Mouse (Mus musculus) c-Kit-positive CD71-positive TER-119-positive erythroid progenitor cells, embryonic 14.5 days (primary cell): ENCODE data around the gene Shisal1.

Experiments
- DNase-seq: peaks from one replicate; pipeline ENCODE4 v3.0.0-alpha.2; 2013; ENCODE audit warnings: low spot score

The Shisal1 gene

DNA sequence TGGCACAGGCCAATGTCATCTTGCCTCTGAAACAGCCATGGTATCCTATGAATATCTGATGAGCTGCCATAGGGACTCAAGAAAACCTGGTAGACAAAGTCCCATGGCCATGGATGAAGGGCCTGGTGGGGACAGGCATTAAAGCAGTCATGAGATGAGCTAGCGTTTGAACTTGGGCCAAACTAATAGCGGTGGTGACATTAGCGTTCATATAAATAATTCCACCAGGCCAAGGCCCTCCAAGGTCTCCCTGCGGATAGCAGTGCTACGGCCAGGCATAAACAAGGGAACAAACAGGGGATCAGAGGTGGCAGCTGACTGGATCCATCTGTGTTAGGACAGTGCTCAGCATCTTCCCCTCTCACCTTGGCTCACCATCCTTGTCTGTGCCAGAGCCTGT, 21.2 kb downstream of the Shisal1 start:
- DNase-seq: no peak

DNA sequence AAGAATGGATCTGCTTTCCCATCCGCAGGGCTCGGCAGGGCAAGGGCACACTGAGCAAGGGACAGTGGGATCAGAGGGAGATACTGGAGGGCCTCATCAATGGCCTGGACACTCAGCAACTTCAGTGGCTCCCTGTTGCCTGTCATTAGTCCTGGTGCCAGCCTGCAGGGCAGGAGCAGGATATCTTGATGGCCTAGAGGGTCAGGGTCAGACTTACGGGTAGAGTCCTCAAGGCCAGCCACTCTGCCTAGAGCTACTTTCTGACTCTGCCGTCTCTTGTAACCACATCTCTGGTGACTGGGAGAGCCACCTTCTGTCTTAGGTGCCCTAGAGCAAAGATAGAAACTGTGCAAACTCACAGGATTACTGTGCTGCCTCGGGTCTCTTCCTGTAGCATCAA, 23.1 kb downstream of the Shisal1 start:
- DNase-seq: no peak

DNA sequence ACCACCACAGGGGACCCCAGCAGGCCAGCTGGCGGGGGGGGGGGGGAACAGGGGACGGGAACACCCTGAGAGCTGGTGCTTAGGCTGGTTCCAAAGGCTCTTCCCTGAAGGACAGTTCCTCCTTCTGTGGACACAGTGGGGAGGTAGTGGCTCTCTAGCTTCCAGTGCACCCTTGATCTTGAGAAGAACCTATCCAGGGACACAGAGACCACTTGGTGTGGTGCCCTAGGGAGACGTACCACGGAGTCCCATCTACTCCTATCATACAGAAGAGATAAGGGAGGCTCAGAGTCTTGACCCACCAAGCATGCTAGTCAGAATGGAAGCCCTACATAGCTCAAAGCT, 28.7 kb downstream of the Shisal1 start:
- no peak for DNase-seq

DNA sequence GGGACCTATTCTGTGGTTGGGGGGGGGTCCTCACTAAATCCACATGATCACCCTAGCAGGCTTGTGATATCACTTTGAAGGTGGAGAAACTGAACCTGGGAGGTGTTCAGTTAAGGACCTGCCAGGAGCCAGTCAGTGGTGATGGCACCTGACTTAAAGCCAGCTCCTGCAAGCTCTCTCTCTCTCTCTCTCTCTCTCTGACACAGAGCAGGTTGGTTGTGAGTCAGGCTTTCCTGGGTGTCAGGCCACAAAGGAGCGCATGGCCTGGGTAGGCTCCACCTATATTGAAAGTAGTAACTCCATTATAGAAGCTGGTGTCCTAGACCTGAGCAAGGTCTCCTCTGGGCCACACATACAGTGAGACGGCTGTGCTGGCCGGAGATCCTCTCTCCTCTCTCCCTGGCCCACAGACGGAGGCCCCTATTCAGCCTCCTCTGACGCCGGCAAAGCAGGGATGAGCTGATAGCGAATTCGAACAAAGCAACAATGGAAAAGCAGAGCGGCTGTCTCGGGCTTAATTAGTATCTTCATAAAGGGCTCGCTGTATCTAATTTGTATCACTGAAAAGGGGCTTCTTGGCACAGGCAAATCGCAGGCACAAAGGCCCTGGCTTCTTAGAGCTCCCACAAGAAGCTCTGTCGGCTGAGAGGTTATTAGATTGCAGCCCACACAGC, 29.2 kb downstream of the Shisal1 start:
- DNase-seq: no peak

DNA sequence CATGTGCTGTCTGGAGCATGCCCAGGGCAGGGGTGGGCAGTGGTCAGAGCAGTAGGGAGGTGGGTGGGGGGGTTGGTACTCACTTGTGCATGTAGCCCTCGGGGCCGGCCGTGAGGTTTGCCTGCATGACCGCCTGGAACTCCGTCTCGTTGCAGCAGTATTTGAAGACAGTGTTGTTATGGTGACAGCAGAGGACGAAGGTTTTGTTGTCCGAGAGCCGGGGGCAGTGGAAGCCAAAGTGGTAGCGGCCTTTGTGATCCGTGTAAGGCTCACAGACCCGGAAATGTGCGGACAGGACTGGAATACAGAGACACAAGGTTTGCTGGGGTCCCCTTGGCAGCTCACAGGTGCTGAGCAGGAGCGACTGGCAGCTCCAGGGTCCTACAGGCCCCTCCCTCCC, 29.9 kb downstream of the Shisal1 start:
- DNase-seq: no peak

DNA sequence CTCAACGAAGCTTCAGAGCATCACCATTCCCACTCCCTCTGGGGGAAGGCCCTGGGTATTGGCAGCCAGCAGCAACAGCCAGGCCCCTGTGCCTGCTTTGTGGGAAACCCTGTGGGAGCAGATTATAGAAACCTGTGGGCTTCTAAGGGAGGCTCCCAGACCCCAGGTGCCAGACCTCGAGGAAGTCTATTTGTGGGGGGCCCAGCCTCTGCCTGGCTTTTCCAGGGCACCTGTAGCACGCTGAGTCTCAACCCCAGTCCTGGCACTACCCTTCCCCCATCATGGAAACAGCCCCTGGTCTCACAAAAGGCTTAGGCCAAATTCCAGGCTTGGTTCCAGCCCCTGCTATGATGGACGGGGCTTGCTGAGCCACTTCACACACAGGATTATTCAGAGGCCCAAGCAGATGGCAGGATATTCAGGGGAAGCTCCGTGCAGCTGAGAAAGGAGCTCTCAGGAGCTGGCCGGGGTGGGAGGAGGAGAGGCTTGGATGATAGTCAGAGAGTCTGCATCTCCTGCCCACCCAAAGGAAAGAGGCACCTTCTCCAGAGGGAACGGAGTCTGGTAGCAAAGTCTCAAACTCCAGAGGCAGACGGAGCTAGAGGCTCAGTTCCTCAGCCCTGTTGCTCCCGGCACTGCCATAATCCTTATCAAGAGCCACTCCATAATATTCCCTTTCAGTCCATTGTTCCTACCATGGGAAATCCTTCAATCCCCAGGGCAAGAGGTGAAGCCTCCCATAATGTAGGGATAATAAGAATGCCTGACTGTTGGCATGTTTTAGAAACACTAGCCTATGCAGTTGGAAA, 32.7 kb downstream of the Shisal1 start:
- no peak for DNase-seq

DNA sequence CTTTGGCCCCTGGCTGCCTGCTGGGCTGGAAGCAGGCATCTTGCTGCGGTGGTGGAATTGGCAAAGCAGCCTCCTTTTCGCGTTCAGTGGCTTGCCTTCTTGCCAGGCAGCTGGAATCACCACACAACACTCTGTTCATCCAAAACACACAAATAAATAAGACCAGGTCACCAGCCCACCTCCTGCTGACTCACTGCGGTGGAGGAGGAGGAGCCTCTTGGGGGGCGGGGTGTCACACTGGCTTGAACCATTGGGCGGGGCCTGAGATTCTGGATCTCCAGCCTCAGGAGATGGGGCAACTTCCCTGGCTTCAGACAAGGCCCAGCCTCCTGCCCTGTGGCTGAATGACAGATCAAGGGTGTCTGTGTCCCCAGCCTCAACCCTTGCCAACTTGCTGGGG, 34.5 kb downstream of the Shisal1 start:
- peak; percentile 44 for DNase-seq

DNA sequence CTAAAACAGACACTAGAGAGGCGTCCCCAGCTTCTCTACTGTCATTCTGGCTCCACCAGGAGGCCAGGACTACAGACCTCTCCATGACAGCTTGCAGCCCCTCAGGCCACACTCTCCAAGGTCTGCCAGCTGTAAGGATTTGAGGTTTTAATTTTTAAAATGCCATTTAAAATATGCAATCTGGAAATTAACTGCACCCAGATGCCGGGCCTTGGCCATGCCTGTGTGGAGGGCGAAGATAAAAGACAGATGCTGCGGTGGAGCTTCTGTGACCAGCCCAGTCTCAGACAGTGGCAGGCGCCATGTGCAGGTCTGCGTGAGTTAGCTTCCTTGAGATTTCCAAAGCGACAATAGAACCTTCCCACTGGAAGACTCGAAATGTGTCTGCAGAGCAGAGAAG, 36.8 kb downstream of the Shisal1 start:
- no peak for DNase-seq

DNA sequence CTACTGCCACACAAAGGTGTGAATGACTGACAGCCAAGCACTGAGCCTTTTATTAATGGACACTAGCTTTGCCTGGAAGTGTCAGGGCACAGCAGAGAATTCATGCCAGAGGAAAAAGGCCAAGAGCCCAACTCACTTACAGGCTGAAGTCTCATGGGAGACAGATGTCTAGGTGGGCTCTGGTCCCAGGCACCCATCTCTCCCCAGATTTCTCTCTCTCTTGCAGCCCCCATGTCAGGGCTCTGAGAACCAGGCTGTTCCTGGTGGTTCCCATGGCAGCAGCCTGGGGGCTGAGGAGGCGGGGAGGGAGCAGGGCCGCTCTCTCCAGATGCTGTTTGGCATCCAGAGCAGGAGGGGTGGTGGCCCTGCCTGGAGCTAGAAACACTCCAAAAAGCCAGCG, 38.3 kb downstream of the Shisal1 start:
- no peak for DNase-seq

DNA sequence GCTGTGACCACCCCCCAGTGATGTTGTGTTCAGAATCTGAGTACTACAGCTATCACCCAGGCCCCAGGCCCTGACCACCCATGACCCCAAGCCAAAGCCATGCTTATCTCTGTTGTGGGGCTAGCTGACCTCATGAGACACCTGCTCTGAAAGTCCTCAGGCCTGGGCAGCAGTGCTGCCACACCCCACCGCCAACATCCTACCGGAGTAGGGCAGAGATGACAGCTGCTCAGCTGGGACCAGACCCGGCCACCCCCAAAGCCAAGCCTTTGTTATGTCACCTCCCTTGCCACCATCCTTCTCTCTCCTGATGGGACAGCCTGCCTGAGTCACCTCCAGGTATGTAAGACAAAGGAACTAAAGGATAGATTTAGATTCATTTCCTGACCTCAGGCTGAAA, 41.1 kb downstream of the Shisal1 start:
- no peak for DNase-seq

DNA sequence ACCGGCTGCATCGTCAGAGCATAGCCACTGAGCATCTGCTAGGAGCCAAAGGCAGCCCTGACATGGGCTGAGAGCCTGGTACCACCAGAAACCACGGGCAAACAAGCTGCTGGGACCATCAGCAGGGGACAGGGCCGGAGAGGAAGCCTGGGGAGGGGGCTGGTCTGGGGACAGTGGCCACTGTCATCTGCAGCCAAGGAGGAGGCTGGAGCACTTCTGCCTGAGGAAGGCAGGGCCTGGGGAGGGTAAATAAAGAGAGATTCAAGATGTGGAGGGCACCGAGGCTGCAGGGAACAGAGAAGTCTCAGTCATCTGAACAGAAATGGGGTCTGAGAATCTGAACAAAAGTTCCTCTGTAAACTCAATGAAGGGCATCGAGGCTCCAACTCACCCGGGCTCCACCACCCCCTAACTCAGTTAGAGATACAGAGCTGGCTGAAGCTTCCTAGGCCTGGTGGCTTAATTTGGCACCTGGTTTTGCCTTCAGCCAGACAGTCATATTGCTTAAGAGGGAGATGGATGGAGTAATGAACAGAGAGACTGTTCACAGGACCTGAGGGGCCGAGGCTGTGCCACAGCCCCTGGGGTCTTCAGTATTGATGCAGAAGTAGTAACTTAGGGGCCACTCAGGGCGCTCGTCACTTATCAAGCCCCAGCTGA, 43.3 kb downstream of the Shisal1 start:
- DNase-seq: no peak

DNA sequence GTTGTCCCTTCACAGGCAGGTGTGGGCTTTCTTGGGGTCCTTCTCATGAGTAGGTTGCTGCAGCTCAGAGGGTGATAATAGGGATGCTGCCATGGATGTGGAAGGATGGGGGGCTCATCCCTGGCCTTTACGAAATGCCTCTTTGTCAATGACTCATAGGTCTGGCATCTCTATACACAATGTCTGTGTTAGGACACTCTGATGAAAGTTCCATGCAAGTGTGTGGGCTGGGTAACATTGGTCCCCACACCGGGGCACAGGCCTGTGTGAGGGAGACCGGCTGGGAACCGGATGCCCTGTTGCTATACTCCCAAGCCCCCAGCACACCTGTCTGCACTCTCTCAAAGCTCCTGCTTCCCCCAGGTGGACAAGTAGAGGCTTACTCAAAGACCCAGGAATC, 48.3 kb downstream of the Shisal1 start:
- DNase-seq: no peak

DNA sequence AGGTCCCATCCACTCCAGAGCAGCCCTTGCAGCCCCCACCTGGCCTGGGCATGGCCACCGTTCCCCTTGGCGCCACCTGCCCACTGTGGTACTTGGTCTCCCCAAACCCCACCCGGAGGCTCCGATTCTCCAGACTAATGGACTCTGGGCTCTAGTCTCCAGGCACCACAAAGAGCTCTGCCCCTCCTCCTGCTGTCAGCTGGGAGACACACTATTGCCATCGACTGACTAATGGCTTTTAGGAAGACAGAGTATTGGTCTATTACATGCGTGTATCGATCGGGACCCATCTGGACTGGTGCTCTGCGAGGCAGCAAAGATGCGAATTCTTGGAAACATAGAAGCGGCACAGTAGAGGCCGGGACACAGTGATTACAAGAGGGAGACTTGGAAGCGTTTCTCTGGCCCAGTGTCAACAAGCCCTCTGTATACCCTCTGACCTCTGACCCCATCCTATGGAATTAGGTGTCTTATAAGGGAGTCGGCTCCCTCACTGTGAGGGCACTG, 49.2 kb downstream of the Shisal1 start:
- DNase-seq: no peak

DNA sequence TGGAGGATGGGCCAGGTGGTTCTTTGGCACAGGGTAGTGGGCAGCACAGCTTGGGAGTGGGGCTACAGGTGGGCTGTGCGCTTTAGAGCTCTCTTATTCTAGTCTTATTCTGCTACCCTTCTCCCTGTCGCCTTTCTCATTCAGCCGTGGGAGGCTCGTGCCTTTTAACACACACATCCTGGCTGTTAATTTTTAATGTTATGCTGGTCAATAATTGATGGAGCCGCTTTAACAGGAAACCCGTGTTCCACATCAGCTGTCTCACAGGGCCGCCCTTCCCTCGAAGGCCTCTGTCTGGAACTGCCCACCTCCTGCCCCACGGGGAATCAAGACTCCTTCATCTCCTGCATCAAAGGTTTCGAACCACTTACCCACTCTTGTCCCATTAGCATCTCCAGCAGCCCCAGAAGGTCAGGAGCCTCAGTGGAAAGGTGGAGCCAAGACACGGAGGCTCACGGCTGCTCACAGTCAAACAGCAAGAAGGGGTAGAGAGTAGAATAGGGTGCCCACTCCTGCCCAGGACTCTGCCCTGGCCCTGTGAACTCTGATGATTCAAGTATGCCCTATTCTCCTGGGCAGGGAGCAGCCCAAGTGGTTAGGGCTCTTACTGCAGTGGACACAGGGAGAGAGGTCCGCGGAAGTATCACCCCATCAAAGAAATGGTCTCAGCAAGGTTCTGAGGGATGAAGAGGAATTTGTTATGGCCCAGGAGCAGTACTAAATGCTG, 51.4 kb downstream of the Shisal1 start:
- DNase-seq: no peak

DNA sequence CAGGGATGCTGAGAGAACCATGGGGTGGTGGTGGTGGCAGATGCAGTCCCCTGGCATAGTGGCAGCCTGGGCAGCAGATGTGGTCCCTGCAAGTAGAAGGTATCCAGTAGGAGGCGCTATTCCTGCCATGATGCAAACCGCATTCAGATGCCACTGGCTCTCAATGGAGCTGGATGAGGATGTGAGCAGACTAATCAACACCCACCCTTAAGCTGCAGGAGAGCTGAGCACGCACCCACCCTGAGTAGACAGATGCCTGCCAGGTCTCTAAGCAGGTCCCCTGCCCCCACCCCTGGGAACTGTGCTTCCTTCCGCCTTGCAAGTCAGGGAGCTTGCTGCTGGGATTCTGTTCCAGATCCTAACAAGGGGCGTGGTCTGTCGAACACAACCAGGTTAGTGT, 53.6 kb downstream of the Shisal1 start:
- DNase-seq: no peak

DNA sequence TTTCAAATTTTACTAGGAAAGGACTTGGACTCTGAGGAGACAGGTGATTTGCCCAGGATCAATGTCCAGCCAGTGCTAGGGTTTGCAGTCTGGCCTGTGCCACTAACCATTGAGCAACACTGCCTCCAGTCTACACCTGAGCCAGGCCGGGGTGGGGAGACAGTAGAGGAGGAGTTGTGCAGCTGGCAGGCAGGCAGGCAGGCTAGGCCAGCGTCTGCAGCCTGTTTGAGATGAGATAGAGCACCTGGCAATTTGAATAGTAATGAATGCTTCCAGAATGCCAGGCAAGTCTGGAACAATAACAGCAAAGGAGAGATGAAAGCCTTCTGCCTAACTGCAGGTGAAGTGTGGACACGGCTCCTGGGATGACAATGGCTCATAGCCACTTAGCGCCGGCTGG, 54.1 kb downstream of the Shisal1 start:
- DNase-seq: no peak

DNA sequence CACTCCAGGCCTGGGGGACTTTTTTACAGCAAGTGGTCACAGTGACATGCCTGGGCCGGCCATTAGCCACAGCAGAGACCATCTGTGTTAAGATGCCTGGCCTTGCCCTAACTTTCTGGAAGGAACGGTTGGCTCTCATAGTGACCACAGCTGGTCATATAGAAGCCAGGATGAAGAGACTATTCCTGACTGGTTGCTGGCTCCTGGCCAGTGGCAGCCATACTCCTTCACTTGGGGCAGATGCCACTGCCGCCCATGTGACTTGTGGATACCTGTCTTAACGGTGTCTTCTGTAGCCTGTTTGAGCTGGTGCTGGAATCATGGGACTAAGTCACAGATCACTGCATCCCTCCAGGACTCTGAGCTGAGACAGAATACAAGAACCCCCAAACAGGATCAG, 54.8 kb downstream of the Shisal1 start:
- DNase-seq: no peak

DNA sequence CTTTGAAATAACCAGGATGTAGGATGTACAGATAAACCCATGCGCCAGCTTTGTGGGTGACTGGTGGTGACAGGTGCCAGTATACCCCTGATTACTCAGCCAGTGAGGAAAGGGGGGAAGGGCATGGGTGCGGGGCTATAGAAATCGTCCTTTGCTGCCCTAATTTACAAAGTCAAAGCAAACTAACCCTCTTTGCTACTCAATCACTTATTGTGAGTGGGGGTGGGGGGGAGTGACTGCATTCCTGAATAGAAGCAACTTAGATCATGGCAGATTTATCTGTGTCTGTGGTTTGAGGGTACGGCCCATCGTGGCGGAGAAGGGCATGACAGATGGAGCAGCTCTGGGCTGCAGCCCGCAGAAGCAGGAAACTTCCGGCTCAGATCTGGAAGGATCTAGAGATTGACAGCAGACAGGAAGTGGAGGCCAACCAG, 58.2 kb downstream of the Shisal1 start:
- DNase-seq: no peak

DNA sequence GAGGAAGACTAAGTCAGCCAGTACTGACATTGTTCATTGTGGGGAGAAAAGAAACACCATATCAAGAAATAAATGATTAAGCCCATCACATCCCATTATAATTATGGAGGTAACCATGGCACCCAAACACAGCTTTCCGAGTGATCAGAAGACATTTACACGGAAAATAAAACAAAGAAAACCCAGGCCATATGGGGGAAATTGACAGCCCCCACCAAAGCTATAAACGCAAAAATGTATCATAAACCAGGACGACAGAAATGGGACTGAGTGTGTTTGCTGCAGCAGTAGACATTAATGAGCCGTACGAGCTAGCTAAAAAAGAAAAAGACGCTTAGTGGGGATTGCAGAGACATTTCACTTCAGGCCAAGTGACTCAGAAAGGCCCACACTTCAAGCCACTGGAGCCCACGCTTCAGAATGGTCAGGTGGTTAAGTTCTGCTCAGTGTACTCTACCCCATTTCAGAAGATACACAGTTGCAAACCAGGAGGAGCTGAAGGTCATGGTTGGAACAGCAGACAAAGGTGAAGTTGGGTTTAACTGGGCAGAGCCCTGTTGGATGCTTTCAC, 60.8 kb downstream of the Shisal1 start:
- no peak for DNase-seq

DNA sequence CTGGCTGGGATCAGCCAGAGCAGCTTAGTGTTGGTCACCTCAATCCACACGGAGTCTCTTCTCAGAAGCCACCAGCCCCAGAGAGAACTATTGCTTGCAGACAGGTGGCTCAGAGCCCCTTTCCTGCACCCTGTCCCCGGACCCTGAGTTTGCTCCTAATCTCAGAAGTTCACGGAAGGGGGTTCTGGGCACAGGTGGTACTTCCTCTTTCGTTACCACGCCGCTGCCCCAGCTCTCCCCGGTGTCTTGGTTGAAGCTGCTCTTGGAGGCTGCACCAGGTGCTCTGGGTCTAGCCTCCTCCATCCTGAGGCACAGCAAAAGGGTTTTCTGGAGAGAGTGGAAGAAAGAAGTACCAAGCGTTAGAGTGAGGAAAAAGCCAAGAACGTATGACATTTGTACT, 62.8 kb downstream of the Shisal1 start:
- no peak for DNase-seq

DNA sequence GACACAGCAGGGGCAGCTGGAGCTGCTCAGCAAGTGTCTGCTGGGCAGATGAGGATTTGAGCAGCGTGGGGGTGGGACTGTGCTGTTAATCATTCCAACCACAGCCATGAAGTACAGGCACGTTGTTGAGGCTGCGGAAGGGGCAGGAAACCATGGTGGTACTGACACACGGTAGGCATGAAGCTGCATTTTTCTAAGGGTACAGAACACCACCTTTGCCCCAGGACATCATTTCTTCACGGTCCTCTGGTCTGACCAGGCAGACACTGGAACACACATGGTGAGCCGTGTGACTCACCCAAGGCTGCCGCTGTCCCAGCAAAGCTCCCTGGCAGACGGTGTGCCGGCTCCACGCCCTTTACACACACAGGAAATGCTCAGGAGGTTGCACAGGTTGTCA, 66.7 kb downstream of the Shisal1 start:
- DNase-seq: no peak

DNA sequence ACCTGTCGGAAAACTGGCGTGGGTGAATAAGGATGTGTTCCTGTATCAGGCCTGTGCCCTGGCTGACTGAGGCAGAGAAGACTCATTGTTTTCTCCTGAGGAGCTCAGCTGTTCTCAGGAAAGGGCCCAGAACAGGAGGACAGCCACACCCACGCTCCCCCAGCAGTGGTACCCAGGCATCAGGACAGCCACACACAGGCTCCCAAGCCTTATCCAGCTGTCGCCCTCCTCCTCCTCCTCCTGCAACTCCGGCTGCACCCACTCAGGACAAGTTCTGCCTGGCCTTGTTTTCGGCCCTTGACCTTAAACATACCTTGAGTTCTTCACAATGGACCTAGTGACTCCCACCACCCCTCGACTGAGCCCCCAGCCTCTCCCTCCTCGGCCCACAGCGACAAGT, 68.2 kb downstream of the Shisal1 start:
- DNase-seq: no peak
